Mouse (Mus musculus) cerebellum, adult 2 months (tissue): ENCODE measurements around the gene Cdk17.

Experiments used
- CTCF ChIP-seq: fragments of 200-500 bp; IDR thresholded peaks from 2 replicates; pipeline ENCODE4 v1.5.1; 2011; ENCODE audit warnings: low read depth, mild to moderate bottlenecking, control low read depth, low read length, moderate library complexity, borderline replicate concordance; ENCODE audit not compliant: insufficient read depth
- POLR2A ChIP-seq: fragments of 200-500 bp; IDR thresholded peaks from 2 replicates; pipeline ENCODE4 v1.6.1; 2011; ENCODE audit warnings: low read length, control low read depth, borderline replicate concordance; ENCODE audit not compliant: insufficient read depth

DNA sequence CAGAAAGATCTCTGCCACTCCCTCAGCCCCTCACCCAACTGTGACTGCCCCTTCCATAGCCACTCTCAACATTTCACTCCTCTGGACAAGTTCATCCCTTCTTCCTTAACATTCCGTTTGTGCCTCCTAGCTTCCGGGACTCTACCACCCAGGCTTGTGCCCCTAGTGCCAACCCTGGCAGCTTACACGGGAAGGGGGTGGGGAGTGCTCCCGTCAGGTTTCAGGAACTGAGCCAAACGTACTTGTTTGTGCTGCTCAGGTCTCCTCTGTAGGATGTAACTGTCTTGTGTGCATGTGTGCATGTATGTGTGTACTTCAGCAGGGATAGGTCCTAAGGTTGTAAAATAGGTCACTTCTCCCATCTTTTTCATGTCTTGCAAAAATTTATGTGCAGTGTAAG lies 99.2 kb downstream of the Cdk17 start:
- no peak for TF ChIP-seq POLR2A
- no peak for TF ChIP-seq CTCF
